Mouse (Mus musculus) intestine, embryonic 14.5 days (tissue): ENCODE measurements around the gene Cenpx. TPM values are rescaled to one million over a fixed set of nuclear protein-coding genes. Genes with fewer than 3 reads are reported as not detected.

Experiments
- ATAC-seq: fragments of 200-750 bp; cut with Nextera tagmentation; replicated peaks from 2 replicates; pipeline ENCODE4 v1.8.0; 2017; ENCODE audit warnings: low read depth, moderate number of reproducible peaks, moderate TSS enrichment, moderate library complexity; ENCODE audit not compliant: low FRiP score, low TSS enrichment
- DNase-seq: peaks from one replicate; pipeline ENCODE4 v3.0.0-alpha.2; 2018; ENCODE audit warnings: low spot score
- H3K27ac ChIP-seq: fragments of 300-500 bp; sonication (generic); 2 replicates; pipeline ENCODE4 v1.5.1; 2014; ENCODE audit warnings: low read depth, mild to moderate bottlenecking, control low read depth
- H3K27me3 ChIP-seq: fragments of 300-500 bp; sonication (generic); replicated peaks from 2 replicates; pipeline ENCODE4 v1.6.1; 2014; ENCODE audit warnings: low read length, control low read depth; ENCODE audit not compliant: control insufficient read depth, insufficient read depth
- H3K36me3 ChIP-seq: fragments of 300-500 bp; sonication (generic); 2 replicates; pipeline ENCODE4 v1.6.1; 2014; ENCODE audit warnings: low read length, control low read depth; ENCODE audit not compliant: control insufficient read depth, insufficient read depth
- H3K4me1 ChIP-seq: fragments of 300-500 bp; sonication (generic); replicated peaks from 2 replicates; pipeline ENCODE4 v1.6.1; 2014; ENCODE audit warnings: low read length, control low read depth, mixed read lengths; ENCODE audit not compliant: control insufficient read depth, insufficient read depth
- H3K4me2 ChIP-seq: fragments of 300-500 bp; sonication (generic); 2 replicates; pipeline ENCODE4 v1.6.1; 2014; ENCODE audit warnings: low read length
- H3K4me3 ChIP-seq: fragments of 300-500 bp; sonication (generic); 2 replicates; pipeline ENCODE4 v1.5.1; 2014; ENCODE audit warnings: low read depth, low read length, control low read depth, mixed read lengths
- H3K9ac ChIP-seq: fragments of 300-500 bp; sonication (generic); 2 replicates; pipeline ENCODE4 v1.6.1; 2014; ENCODE audit warnings: mild to moderate bottlenecking, low read length
- H3K9me3 ChIP-seq: fragments of 300-500 bp; sonication (generic); 2 replicates; pipeline ENCODE4 v1.6.1; 2016; ENCODE audit warnings: low read length, control low read depth; ENCODE audit not compliant: control insufficient read depth
- WGBS: fragments of 180-500 bp; shearing (Covaris S2); extraction: QIAGEN DNeasy Blood & Tissue Kit; methylation state at CpG from one replicate; pipeline ENCODE4 v1.1.7; 2014; 5-methylcytosine and 5-hydroxymethylcytosine counted together
- polyA plus RNA-seq: library from polyadenylated mRNA; unstranded; fragments of >200 nt; fragmentation: Nextera tagmentation; extraction: Ambion mirVana; gene quantifications from 2 replicates; pipeline ENCODE4 v1.2.1, GENCODE M21; 2014

The Cenpx gene
- polyA plus RNA-seq, 1 experiment from 2014 or later = 178 TPM

GRCm38 (mm10) chr11:120709551-120709950 lies 4.0 kb downstream of the Cenpx start:
- no peaks in the 10 kb centered on the region for H3K9me3 ChIP-seq
- H3K36me3 ChIP-seq = peaks cover 14% of the 10 kb centered on the region
- no peaks in the 10 kb centered on the region for H3K27me3 ChIP-seq
- 56% methylated on average over 2 of the region's 2 CpGs for WGBS
- peaks cover 29% of the 10 kb centered on the region for H3K4me1 ChIP-seq
- no peak overlapping the region for H3K27ac ChIP-seq
- ATAC-seq = no peak
- no peak overlapping the region for H3K4me3 ChIP-seq
- DNase-seq = no peak
- H3K9ac ChIP-seq = no peak overlapping the region
- no peak overlapping the region for H3K4me2 ChIP-seq

GRCm38 (mm10) chr11:120707969-120708368 lies 5.6 kb downstream of the Cenpx start:
- no peak overlapping the region for H3K4me2 ChIP-seq
- ATAC-seq (no peak), DNase-seq (no peak)
- peaks cover 36% of the 10 kb centered on the region for H3K4me1 ChIP-seq
- H3K4me3 ChIP-seq = no peak overlapping the region
- H3K27ac ChIP-seq = no peak overlapping the region
- 23% methylated on average over 5 of the region's 5 CpGs for WGBS
- no peaks in the 10 kb centered on the region for H3K9me3 ChIP-seq
- H3K36me3 ChIP-seq = peaks cover 18% of the 10 kb centered on the region
- H3K27me3 ChIP-seq = no peaks in the 10 kb centered on the region
- H3K9ac ChIP-seq = no peak overlapping the region

GRCm38 (mm10) chr11:120707225-120707624 lies 6.3 kb downstream of the Cenpx start:
- no peak overlapping the region for H3K4me2 ChIP-seq
- no peaks in the 10 kb centered on the region for H3K27me3 ChIP-seq
- H3K9me3 ChIP-seq = no peaks in the 10 kb centered on the region
- no peak overlapping the region for H3K27ac ChIP-seq
- H3K36me3 ChIP-seq = peaks cover 23% of the 10 kb centered on the region
- DNase-seq (no peak), ATAC-seq (no peak)
- no peak overlapping the region for H3K9ac ChIP-seq
- WGBS = 16% methylated on average over 11 of the region's 12 CpGs
- H3K4me1 ChIP-seq = peaks cover 33% of the 10 kb centered on the region
- H3K4me3 ChIP-seq = no peak overlapping the region

- Histone ChIP-seq H3K27ac (no peak overlapping the region), H3K27me3 (no peaks in the 10 kb centered on the region), H3K4me3 (no peak overlapping the region), H3K9me3 (no peaks in the 10 kb centered on the region), H3K36me3 (peaks cover 30% of the 10 kb centered on the region), H3K9ac (no peak overlapping the region), H3K4me1 (peaks cover 31% of the 10 kb centered on the region), H3K4me2 (no peak overlapping the region)
- no peak for DNase-seq
- ATAC-seq = no peak
- 68% methylated on average over 5 of the region's 5 CpGs for WGBS
These were observed 7.4 kb downstream of the Cenpx start for GRCm38 (mm10) chr11:120706120-120706519.

GRCm38 (mm10) chr11:120704486-120705325 lies 8.8 kb downstream of the Cenpx start:
- H3K36me3 ChIP-seq = peaks cover 20% of the 10 kb centered on the region
- no peaks in the 10 kb centered on the region for H3K9me3 ChIP-seq
- H3K27ac ChIP-seq = no peak overlapping the region
- H3K9ac ChIP-seq = no peak overlapping the region
- H3K27me3 ChIP-seq = no peaks in the 10 kb centered on the region
- ATAC-seq (no peak), DNase-seq (no peak)
- H3K4me1 ChIP-seq = peaks cover 31% of the 10 kb centered on the region
- no peak overlapping the region for H3K4me2 ChIP-seq
- no peak overlapping the region for H3K4me3 ChIP-seq
- WGBS = 37% methylated on average over 8 of the region's 8 CpGs

GRCm38 (mm10) chr11:120703696-120704454 lies 9.7 kb downstream of the Cenpx start:
- WGBS = 33% methylated on average over 15 of the region's 15 CpGs
- no peak overlapping the region for H3K4me2 ChIP-seq
- DNase-seq (no peak), ATAC-seq (no peak)
- H3K9me3 ChIP-seq = no peaks in the 10 kb centered on the region
- H3K27ac ChIP-seq = no peak overlapping the region
- H3K4me1 ChIP-seq = peaks cover 31% of the 10 kb centered on the region
- no peak overlapping the region for H3K9ac ChIP-seq
- no peak overlapping the region for H3K4me3 ChIP-seq
- H3K36me3 ChIP-seq = peaks cover 19% of the 10 kb centered on the region
- no peaks in the 10 kb centered on the region for H3K27me3 ChIP-seq

- no peak overlapping the region for H3K4me2 ChIP-seq
- 50% methylated on average over 10 of the region's 10 CpGs for WGBS
- no peak for ATAC-seq
- peaks cover 9% of the 10 kb centered on the region for H3K4me1 ChIP-seq
- no peak overlapping the region for H3K4me3 ChIP-seq
- peak overlapping the region; percentile 47; the same call in 1 of the 2 replicates for H3K27ac ChIP-seq
- H3K36me3 ChIP-seq = peaks cover 31% of the 10 kb centered on the region
- H3K9ac ChIP-seq = no peak overlapping the region
- no peaks in the 10 kb centered on the region for H3K27me3 ChIP-seq
- DNase-seq = no peak
- H3K9me3 ChIP-seq = no peaks in the 10 kb centered on the region
These were observed 15.8 kb downstream of the Cenpx start for GRCm38 (mm10) chr11:120697741-120698140.

GRCm38 (mm10) chr11:120696568-120696967 lies 17.0 kb downstream of the Cenpx start:
- Histone ChIP-seq H3K27ac (no peak overlapping the region), H3K4me1 (peaks cover 9% of the 10 kb centered on the region), H3K9me3 (no peaks in the 10 kb centered on the region), H3K4me3 (no peak overlapping the region), H3K27me3 (no peaks in the 10 kb centered on the region), H3K4me2 (no peak overlapping the region), H3K36me3 (peaks cover 24% of the 10 kb centered on the region), H3K9ac (no peak overlapping the region)
- DNase-seq (no peak), ATAC-seq (no peak)
- 89% methylated on average over 6 of the region's 6 CpGs for WGBS
